Mouse (Mus musculus): ENCODE results near the gene Marveld2. TPM values are rescaled to one million over a fixed set of nuclear protein-coding genes. Genes with fewer than 3 reads are reported as not detected.

Gene Marveld2
- total RNA-seq, 2 experiments from 2014 or later = 1.2 to 1.8 TPM

DNA sequence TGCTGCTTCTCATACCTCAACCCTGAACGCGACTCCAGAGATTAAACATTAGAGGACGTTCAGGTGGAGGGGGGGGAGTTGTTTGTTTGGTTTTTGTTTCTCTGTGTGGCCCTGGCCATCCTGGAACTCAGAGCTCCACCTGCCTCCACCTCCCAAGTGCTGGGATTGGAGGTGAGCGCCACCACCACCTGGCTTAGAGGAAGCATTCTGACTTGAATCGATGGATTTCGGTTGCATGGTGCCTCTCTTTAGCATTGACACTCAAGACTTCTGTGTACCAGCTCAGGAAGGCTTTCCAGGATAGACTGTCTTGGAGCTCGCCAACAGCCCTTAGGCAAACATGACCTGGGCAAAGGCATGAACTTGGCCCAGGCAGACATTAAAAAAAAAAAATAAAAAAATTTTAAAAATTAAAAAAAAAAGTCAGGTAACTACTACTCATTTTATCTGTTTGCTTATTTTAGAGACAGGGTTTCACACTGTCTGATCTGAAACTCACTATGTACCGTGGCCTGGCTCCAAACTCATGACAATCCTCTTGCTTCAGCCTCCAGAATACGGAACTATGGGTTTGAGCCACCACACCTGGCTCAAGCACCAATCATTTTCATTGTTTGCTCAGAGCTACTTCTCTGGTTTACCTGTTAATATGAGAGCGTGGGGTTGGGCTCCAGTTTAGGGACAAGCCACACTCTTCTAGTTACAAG lies 13.6 kb downstream of the Marveld2 start:
- DNase-seq (ENCODE audit: low spot score in 2 of 2) = no peak
- intact Hi-C loops (cut with DNase I) = no loop called here

DNA sequence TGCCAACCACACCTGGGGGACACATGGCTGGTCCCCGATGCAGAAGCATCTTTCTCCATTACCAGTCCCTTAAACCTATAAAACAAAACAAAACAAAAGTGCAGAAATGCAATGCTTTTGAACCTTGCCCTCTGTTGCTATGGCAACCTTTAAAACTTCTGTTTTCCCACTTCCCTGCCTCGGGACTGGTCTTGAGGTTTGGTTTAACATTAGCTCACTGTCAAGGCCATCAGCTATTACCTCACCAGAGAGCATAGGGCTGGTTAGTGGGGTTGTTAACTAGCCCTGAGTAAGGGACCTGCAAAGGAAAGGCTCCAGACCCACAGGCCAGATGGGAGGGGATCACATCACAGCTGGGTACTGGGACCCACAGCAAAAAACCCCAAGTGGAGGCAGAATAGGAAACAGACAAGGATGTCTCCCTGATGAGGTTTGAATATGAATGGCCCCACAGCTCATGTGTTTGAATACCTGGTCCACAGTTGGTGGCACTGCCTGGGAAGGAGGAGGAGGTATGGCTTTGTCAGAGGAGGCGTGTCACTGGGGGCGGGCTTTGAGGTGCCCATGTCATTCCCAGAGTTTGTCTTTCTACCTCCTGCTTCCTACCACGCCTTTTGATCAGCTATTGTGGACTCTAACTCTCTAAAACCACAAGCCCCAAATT lies 14.4 kb downstream of the Marveld2 start:
- intact Hi-C loops (cut with DNase I) = no loop called here
- DNase-seq (ENCODE audit: low spot score in 2 of 2) = no peak

DNA sequence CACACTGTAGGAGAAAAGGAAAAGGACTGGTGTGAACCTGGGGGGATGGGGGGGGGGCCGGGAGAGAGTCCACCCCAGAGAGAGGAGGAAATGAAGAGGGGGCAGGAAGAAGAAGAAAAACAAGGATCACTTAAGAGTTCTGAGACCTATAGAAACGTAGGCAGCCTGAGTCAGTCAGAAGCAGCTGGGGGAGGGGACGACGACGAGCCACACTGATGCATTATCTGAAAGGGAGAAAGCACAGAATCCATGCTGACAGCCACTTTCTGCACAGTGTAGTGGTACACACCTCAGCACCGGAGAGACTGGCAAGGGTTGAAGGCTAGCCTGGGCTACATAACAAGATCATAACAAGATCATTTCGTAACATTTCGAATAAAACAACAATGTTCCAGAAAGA lies 15.7 kb downstream of the Marveld2 start:
- intact Hi-C loops (cut with DNase I) = no loop called here
- DNase-seq (ENCODE audit: low spot score in 2 of 2) = no peak

DNA sequence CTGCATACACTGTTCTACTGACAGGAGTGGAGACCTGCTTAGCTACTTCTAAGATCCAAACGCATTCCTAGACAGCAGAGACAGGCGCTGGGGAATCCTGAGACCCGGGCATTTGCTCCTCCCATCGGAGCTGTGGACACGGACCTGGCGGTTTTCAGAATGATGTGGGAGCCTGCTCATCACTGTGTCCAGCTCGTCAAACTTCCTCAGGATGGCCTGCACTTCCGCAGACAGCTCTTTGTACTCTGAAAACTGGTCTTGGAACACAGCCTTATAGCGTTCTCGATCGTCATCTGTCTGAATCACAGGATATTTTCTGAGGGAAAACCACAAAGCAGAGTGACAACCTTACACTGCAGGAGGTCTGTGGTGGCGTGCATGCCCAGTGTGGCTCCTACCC lies 16.5 kb downstream of the Marveld2 start:
- no peak for DNase-seq (ENCODE audit: low spot score in 2 of 2)
- intact Hi-C loops (cut with DNase I) = no loop called here

DNA sequence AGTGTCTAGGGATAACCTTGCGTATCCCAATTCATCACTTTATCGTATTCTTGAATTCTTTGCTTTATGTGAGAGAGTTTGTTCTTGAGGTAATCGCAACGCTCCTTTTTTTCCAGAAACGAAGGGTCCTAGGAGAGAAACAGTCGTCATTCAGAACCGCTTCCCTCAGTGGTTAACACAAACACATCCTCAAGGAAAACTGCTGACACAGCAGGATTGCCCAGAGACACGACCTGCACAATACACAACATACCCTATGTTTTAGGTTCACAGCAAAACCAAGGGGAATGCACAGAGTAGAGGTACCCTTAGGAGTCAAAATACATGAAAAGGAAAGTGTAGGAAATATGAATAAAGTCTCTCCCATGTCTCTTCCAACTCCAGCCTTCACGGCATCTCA lies 19.5 kb downstream of the Marveld2 start:
- no peak for DNase-seq (ENCODE audit: low spot score in 2 of 2)
- intact Hi-C loops (cut with DNase I) = no loop called here

DNA sequence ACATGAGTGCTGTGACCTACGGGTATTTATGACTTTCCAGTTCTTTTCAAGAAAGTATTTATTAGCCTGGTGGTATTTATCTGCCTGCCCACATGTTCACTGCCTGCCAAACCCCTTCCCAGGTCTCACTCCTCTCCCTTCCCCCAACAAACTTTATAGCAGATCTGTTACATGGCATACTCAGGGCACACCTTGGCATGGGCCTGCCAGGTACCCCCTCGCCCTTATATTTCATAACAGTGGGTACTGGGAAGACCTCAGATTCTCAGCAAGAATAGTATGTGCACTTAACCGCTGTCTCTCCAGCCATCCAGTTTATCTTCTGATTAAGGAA lies 21.3 kb downstream of the Marveld2 start:
- intact Hi-C loops (cut with DNase I) = no loop called here
- DNase-seq (ENCODE audit: low spot score in 2 of 2) = no peak

DNA sequence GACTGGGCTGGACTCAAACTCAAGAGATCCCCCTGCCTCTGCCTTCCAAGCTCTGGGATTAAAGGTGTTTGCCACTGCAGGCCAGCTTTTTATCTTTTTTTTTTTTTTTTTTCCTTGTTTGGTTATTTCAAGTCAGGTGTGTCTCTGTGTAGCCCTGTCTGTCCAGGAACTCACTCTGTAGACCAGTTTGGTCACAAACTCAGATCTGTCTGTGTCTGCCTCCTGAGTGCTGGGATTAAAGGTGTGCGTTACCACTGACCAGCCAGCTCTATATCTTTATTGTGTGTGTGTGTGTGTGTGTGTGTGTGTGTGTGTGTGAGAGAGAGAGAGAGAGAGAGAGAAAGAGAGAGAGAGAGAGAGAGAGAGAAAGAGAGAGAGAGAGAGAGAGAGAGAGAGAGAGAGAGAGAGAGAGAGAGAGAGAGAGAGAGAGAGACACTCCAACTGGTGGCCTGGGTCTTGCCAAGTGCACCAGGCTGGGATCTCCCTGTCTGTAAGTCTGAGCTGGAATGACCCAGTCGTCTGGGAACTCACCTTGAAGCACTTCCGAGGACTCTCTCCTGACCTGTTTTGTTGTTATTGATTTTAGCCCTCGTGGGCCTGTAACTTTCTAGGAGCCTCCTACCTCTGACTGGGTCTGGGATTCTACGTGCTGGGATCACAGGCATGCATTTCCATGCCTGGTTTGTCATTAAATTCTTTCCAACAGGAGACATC lies 21.8 kb downstream of the Marveld2 start:
- intact Hi-C loops (cut with DNase I) = no loop called here
- no peak for DNase-seq (ENCODE audit: low spot score in 2 of 2)

DNA sequence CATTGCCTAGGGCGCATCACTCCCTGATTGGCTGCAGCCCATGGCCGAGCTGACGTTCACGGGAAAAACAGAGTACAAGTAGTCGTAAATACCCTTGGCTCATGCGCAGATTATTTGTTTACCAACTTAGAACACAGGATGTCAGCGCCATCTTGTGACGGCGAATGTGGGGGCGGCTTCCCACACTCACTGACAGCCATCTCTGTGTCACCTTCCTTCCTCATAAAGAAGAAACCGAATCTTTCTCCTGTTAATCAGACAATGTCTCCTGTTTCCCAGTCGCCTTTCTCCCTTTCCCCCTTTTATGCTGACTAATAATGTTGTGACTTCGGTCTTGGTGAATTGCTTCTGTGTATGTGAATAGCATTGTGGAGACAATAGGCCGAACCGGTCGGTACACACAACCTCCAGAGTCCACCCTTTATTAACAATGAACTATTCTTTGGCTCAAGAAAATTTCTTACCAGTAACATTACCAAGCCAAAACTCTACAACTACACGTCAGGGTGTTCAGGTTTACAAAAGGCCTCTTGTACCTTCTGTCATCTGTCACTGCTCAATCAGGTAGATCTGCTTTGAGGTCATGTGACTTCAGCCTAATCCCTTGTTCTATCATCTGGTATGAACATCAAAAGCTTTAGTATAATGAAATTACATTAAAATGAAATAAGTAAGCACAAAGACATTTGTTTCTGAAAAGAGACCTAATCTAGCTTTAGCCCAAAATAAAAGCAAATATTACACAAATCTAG lies 22.6 kb downstream of the Marveld2 start:
- peak; percentile 17 to 47 for DNase-seq (ENCODE audit: low spot score in 2 of 2)
- intact Hi-C loops (cut with DNase I) = no loop called here

DNA sequence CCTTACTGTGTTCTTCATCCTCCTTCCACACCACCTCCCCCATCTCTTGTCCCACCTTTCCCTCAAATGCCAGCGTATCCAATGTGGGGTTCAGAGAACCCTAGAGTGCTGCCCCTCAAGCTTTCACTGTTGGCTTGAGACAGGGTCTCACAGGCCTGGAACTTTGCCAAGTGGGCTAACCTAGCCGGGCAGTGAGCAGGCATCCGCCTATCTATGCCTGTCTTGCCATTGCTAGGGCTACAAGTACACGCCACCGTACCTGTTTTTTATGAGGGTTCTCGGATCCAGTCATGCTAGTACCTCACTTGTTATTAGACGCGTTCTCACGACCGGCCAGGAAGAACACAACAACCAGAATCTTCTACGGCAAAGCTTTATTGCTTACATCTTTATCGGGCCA lies 28.1 kb downstream of the Marveld2 start:
- DNase-seq (ENCODE audit: low spot score in 2 of 2) = no peak
- intact Hi-C loops (cut with DNase I) = no loop called here

DNA sequence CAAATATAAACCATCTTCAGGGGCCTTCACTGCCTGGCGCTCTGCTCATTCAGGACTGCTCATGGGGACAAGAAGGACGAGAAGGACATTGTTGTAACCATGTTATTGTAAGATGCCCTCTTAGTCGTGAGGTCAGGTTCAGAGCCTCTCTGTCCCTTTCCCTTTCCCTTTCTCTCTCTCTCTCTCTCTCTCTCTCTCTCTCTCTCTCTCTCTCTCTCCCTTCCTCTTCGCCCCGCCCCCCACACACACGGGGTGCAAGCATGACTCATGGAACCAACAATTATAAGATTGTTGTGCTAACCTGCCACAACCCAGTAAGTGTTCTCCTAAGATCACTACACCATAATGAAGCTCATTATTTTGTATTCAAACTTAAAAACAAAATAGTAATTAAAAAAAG lies 34.6 kb downstream of the Marveld2 start:
- no peak for DNase-seq (ENCODE audit: low spot score in 2 of 2)
- intact Hi-C loops (cut with DNase I) = no loop called here

DNA sequence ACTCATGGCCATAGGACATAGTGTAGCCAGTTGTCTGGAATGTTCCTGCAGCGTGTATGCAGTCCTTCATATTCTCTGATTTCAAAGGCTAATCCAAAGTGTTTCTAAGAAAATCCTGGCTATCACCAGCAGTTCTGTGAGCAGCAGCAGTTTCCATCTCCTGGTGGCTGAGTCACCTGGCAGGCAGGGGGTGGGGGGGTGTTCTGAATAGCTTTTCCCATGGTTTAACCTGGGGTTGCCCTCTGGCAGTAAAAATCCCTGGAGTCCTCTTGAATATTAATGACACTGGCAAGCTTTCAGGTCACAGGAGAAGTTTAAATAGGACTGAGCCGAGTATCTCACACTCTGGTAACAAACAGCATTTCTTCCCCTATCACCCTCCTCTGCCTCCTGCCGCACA lies 35.1 kb downstream of the Marveld2 start:
- intact Hi-C loops (cut with DNase I) = no loop called here

DNA sequence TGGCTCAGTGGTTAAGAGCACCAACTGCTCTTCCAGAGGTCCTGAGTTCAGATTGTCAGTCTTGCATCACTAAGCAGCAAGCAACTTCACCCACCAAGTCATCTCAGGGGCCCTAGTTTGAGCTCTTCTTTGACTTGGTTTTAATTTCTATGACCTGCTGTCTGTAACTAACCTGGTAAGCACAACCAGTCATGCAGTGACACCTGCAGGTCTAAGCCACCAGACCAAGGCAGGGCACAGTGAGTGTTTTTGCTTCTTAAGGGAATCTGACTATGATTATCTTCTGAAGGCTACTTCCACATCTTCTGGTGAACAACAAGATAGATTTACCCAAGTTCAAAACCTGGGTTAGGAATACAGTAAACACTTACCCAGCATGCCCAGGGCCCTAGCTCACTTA lies 36.8 kb downstream of the Marveld2 start:
- intact Hi-C loops (cut with DNase I) = no loop called here
- DNase-seq (ENCODE audit: low spot score in 2 of 2) = no peak

More for the DNA sequence above, 35.1 kb downstream of the Marveld2 start:
- no peak for DNase-seq (ENCODE audit: low spot score in 2 of 2)

DNA sequence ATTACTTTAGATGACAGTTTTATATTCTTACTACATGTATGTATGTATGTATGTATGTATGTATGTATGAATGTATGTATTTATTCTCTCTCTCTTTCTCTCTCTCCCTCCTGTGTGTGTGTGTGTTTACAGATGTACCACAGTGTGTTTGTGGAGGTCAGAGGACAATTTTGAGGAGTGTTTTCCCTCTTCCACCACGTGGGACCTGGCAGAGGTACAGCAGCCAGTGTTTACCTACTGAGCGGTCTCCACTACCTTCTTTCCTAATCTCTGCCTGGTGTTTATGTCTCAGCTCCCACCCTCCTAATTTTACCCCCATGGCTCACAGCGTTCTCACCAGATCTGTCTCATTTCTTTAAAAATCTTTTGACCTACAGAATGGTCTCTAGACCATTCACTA lies 37.6 kb downstream of the Marveld2 start:
- intact Hi-C loops (cut with DNase I) = no loop called here

DNA sequence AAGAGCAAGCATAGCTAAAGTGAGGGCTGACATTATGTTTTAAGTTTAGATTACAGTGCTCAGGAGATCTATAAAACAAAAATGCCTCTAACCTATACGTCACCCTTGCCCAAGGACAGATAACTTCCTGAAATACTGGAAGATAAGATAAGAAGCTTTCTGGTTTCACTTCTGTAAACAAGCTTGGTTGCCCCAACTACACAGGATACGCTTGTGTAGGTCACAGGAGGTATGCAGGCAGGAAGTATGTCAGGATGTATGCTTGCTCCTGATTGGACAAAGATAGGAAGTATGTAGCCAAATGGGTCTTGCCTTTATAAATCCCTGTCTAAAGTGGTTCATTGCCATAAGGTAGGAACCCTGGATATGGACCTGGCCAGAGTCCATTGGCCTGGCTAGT lies 40.8 kb downstream of the Marveld2 start:
- intact Hi-C loops (cut with DNase I) = no loop called here

More for the DNA sequence above, 37.6 kb downstream of the Marveld2 start:
- DNase-seq (ENCODE audit: low spot score in 2 of 2) = no peak

DNA sequence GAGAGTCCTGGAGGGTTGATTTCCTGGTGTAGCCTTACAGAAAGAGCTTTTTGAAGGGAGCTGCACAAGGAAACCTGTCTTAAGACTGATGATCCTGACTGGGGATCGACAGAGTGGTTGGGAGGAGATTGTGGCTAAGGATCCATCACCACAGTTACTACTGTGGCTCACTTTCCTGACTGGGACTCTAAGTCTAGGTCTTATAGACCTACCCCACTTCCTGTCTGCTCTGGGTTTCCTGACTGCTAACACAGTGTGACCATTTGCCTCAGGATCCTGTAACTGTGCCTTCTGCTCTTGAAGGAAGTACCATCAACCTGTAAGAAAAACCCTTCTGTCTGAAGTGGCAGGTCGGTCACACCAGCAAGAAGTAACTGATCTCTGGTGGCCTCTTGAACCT lies 46.1 kb downstream of the Marveld2 start:
- intact Hi-C loops (cut with DNase I) = no loop called here
- DNase-seq (ENCODE audit: low spot score in 2 of 2) = no peak

More for the DNA sequence above, 40.8 kb downstream of the Marveld2 start:
- DNase-seq (ENCODE audit: low spot score in 2 of 2) = no peak

DNA sequence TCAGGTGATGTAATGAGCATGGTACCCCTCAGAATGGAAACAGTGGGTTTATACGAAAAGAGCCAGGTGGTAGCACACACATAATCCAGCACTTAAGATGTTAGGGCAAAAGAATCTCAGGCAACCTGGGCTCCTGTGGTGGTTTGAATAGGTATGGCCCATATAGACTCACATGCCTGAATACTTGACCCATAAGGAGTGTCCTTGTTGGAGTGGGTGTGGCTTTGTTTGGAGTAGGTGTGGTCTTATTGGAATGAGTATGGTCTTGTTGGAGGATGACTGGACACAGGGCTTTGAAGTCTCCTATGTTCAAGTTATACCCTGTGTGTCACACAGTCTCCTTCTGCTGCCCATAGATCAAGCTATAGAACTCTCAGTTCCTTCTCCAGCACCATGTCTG lies 48.4 kb downstream of the Marveld2 start:
- intact Hi-C loops (cut with DNase I) = no loop called here
- no peak for DNase-seq (ENCODE audit: low spot score in 2 of 2)

DNA sequence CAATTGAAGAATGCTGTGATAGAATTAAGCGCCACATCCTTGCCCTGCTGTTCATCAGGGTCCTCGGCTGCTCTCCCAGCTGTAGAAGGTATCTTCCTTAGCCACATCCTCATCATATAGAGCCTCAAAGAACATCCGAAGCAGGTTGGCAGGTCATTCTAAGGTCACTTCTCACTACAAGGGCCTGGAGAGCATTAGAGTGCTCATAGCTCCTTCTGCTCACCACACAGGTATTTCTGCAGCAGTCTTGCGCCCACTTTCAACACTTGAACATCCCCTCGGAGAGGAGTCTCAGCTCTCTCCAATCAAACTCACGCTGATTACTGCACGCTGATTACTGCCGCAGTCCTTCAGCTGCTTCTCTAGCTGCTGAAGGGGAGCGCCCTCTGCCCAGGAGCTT lies 57.3 kb downstream of the Marveld2 start:
- DNase-seq (ENCODE audit: low spot score in 2 of 2) = no peak
- intact Hi-C loops (cut with DNase I) = no loop called here

DNA sequence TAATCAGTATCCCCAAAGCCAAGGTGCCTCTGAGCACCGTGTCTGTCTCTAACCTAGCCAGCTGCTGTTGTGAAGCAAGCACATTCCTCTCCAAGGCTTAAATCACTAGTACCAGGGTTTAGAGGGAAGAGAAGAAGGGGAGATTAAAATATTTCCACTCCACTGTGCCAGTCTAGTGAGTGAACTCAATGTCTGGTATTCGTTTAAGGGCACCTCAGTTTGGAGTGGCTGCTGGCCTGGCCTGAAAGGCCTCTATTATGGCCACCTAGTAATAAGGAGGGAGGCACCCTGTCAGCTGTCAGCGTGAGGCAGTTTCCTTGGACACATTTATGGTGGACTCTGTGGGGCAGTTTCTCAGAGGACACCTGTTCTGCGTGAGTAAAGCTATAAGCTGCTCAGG lies 59.8 kb downstream of the Marveld2 start:
- DNase-seq (ENCODE audit: low spot score in 2 of 2) = no peak
- intact Hi-C loops (cut with DNase I) = no loop called here

DNA sequence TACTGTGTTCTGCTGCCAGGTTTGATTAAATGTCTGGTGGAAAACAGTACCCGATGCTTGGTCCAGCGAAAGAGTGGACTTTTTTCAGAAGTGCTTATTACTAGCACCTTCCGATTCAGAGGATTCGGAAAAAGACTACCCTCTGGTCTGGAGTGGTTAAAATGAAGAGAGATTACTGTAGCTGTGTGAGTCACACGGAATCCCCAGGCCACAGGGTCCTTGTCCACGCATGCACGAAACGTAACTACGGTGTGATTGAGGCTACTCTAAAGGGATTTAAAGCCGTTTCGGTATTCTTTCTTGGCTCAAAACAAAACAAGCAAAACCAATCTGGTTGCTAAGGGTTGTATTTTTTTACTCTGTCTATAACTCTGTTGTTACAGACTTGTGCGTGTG lies 63.7 kb downstream of the Marveld2 start:
- DNase-seq (ENCODE audit: low spot score in 2 of 2) = peak in 1 of 2 experiments; percentile 1
- intact Hi-C loops (cut with DNase I) = no loop called here

DNA sequence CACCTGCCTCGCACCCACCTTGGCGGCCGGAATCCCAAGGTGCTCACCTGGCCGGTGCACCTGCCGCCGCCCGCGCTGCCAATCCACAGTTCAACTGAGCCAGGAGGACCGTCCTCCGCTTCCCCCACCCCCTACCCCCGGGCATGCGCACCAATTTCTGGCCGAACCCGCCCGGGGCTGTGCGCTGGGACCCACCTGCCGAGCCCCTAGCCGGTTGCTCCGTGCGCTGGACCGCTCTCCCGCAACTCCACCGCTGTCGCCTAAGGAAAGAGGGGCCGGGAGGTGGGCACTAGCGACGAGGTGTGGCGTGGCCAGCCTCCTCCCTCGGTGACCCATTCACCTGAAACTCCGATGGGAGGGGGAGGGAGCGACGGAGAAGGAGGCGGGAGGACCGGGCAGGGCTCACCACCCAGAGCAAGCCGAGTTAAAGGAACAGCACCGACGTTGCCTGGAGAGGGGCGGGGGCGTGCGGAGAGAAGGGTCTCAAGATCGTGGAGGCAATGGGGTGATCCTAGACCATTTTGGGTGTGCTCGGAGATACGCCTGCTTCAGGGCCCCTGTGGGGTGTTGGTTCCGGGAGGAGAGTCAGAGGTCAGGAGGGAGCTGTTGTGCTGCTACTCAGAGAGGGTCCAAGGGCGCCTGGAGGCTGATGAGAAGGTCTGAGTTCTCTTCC lies 64.3 kb downstream of the Marveld2 start, which contains the start of gene Ocln:
Ocln (minus strand) TSS at position 350 of the 673 bp plus-strand sequence.
- intact Hi-C loops (cut with DNase I) = no loop called here
- DNase-seq (ENCODE audit: low spot score in 2 of 2) = peak; percentile 10 to 15
